Mouse (Mus musculus): ENCODE measurements around the gene Cmtm6.

The Cmtm6 gene

DNA sequence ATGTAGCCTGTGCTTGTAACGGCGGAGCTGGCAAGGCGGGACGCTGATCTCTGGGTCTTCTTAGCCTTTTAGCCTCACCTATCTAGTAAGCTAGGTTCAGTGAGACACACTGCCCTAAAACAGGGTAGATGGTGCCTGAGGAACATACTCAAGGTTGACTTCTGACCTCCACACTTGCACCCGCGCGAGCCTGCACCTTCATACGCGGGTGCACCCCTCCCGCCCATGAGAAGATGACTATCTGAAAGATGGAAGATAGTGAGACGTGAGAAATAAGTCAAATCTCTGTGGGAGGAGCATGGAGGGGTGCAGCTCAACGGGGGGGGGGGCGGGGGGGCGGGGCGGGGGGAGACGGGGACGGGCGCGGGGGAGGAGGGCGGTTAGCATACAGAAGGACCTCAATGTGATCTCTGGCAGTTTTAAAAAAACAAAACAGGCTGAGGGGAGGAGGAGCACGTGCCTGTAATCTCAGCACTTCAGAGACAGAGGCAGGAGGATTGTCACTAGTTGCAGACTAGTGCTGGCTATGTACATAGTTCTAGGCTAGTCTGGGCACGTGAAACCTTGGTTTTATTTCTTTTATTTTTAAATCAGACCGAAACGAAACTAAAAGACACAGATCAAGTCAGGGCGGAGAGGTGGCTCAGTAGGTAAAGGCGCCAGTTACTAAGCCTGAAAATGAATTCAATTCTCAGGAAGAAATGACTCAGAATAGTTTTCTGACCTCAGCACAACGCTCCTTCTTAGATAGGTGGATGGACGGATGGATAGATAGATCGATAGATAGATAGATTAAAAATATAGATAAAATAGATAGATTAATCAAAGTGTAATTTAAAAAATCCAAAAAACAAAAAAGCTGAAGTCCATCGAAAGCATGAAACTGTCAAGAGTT lies 758 bp upstream of the Cmtm6 start:
- no peak for DNase-seq

GRCm38 (mm10) chr9:114731871-114732682 lies 1.2 kb downstream of the Cmtm6 start:
- DNase-seq: no peak

GRCm38 (mm10) chr9:114733238-114733637 lies 2.3 kb downstream of the Cmtm6 start:
- no peak for DNase-seq

GRCm38 (mm10) chr9:114736442-114736841 lies 5.5 kb downstream of the Cmtm6 start:
- no peak for DNase-seq

DNA sequence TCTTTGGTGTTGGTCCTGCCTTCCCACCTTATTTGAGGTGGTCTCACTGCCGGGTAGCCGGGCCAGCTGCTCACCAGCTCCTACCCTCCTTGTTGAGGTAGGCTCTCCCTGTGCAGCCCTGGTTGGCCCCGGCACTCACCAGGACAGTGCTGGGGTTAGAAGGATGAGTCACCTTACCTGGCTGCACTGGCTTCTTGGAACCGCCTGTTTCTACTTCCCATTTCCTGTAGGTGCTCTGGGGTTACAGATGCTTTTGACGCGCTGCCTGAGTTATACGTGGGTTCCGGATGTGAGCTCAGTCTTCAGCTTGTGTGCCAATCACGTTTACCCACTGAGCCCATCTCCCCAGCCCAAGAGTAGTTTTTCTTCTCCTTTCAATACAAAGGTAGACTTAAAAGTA lies 9.4 kb downstream of the Cmtm6 start:
- DNase-seq: no peak

DNA sequence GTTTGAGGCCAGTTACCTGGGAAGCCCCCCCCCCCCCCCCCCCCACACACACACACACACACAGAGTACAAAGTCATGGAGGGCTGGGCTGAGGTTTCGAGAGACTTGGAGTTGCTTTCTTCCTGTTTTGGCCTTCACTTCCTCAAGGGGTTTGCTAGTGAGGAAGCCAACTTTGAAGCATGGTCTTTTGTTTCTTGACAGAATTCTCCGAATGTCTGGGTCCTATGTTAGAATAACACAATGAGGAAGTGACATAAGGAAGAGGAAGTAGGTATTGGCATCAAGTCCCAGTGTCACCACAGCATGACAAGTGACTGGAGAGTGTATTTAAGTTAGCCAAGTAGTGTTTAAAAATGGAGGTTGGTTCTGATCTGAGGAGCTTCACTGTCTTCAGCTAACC lies 11.8 kb downstream of the Cmtm6 start:
- no peak for DNase-seq

- no peak for DNase-seq
These were observed 14.2 kb downstream of the Cmtm6 start for GRCm38 (mm10) chr9:114745163-114745562.

DNA sequence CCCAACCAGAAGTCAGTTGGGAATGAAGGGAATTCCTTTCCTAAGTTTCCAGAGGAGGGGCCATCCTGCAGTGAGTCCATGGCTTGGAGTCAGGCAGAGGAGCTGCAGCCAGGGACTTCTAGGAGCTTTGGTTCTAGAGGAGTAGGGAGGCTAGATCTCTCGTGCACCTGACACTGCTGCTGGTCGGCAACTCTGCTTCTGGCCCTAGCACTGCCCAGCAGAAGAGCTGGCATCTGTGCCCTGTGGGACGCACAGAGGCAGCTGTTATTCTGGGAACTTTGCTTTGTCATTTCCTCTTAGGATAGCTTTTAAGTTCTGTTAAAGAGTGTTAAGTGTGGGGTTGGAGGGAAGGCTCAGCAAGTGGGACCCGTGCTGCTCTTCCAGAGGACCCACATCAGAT lies 14.7 kb downstream of the Cmtm6 start:
- DNase-seq: no peak

DNA sequence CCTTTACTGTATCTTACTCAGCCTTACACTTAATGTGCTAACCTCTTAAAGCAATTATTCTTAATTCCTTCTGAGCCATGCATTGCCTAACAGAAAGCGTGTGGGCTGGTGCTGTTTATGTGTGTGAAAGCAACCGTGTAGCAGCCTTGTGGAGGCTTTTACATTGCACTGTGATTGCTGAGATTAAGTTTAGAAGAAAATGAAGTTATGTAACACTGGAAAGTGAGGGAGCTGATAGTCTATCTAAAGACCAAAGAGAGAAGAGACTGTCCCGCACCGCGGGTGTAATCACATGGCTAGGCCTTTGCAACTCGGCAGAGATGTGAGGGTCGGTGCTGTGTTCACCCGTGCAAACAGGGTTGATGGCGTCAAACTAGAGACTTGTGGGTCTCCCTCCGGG lies 16.1 kb downstream of the Cmtm6 start:
- DNase-seq: no peak

DNA sequence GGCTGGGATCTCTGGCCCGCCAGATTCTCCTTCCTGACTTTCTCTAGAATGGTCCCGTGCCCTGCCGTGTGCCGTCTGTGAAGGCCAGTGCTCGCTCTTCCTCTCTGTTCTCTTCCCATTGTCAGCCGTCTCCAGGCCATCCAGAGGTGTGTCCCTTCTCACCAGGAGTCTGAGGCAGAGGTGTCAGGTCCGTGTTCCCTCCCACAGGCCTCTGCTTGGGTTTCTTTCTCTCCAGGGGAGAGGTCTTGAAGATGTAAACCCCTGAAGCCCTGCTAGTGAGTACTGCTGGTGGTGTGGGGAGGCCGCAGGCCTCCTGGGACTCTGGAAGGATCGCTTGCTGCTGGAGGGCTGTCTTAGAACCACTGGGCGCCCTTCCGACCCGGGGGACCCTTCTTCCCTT lies 16.6 kb downstream of the Cmtm6 start:
- no peak for DNase-seq

GRCm38 (mm10) chr9:114751582-114751981 lies 20.7 kb downstream of the Cmtm6 start:
- no peak for DNase-seq

DNA sequence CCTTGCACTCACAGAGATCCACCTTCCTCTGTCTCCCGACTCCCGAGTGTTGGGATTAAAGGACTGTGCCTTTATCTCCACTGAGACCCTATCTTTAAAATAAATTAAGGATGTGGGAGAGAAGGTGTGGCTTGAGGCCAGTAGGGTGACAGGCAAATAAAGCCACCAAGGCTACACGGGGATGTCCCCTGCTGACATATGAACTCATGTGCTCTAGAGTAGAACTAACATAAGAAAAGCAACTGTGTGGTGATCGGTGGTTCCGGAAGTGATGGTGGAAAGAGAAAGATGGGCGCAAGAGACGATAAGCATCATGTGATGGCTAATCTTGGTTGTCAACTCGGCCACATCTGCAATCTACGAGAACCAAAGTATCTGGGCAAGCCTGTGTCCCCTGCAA lies 21.4 kb downstream of the Cmtm6 start:
- DNase-seq: no peak

- DNase-seq: peak; percentile 85
These were observed 22.1 kb downstream of the Cmtm6 start for GRCm38 (mm10) chr9:114752863-114753484.

DNA sequence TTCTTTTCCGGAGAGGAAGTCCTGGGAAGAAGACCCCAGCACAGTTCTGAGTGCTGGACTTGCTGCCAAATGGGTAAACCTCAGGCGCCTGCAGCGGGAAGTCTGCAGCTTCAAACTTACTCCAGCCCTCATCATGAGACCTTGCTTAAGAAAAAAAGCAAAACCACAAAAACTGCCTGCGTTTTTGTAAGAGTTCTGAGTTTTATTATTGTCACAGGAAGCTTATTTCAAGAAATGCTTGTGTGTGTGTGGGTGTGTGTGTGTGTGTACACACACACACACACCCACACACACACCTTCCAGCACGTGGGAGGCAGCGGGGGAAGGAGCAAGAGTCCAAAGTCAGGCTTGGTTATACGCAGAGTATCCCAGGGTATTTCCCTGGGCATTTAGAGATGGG lies 27.4 kb downstream of the Cmtm6 start:
- no peak for DNase-seq

DNA sequence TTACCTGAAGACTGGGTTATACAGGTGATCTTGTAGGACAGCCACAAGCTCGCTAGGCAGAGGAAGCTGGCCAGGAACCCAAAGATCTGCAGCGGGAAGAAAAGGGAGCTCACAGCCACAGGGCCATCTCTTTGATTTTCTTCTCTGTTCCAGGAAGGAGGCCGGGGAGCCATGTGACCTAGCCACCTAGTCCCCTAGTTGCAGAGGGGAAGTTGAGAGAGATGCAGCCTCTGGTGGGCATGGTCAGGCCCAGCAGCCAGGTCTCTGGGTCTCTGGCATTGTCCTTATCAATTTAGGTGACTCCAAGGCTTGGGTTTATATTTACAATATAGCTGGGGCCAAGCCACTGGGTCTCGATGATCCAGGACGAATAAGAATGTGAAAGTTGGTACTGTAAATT lies 27.9 kb downstream of the Cmtm6 start:
- DNase-seq: no peak

- no peak for DNase-seq
These were observed 29.0 kb downstream of the Cmtm6 start for GRCm38 (mm10) chr9:114759886-114760285.

GRCm38 (mm10) chr9:114760353-114760752 lies 29.4 kb downstream of the Cmtm6 start:
- no peak for DNase-seq

GRCm38 (mm10) chr9:114761848-114762247 lies 30.9 kb downstream of the Cmtm6 start:
- DNase-seq: no peak

- DNase-seq: no peak
These were observed 32.4 kb downstream of the Cmtm6 start for GRCm38 (mm10) chr9:114763341-114763740.

DNA sequence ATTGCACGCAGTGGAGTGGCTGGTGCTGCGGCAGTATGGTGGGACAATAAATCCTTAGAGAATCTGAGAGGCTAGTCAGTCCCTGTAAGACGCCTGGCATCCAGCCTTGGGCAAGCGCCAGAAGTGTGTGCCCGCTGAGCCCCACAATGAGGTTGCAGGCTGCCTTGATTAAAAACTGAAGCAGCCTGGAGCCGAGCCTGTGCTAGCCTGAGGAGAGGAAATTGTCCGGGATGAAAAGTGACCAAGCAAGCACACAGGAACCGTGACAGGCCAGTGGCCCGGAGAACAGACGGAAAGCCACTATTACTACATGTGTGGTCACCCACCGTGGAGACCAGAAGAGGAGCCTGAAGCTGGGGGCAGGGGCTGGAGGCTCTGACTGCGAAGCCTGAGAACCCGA lies 36.1 kb downstream of the Cmtm6 start:
- peak; percentile 61 for DNase-seq

- no peak for DNase-seq
These were observed 36.6 kb downstream of the Cmtm6 start for GRCm38 (mm10) chr9:114767507-114767906.

DNA sequence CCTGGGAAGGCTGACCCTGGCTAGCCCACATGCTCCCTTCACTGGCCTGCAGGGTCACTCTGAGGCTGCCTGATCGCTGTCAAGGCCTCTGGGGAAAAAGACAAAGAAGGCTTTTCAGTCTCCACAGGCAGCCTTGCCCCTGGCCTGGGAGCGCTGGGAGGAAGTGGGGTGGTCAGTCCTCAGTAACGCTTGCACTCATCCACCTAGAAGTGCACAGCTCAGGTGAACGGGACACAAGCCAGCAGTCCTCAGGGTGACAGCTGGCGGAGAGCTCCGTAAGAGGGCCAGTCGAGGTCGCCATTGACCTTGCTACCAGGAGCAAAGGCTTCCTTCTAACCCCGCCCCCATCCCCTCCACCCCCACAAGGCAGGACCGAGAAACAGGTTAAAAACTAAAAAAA lies 37.1 kb downstream of the Cmtm6 start:
- DNase-seq: no peak

DNA sequence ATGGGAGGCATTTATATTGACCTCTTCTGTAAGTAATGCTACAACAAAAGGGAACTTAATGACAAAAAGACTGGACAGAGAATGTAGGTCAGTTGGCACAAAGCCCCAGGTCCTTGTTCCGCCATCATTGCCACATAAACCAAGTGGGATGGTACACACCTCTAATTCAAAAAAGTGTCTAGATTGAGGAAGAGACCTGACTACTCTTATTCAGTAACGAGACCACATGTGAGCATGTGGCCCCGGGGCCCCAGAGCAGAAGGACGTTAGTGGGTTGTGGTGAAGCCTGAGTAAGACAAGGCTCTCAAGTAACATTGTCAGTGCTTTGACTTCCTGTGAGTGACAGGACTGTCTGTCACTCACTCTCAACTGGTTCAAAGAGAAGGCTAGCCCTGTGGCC lies 39.3 kb downstream of the Cmtm6 start:
- no peak for DNase-seq

DNA sequence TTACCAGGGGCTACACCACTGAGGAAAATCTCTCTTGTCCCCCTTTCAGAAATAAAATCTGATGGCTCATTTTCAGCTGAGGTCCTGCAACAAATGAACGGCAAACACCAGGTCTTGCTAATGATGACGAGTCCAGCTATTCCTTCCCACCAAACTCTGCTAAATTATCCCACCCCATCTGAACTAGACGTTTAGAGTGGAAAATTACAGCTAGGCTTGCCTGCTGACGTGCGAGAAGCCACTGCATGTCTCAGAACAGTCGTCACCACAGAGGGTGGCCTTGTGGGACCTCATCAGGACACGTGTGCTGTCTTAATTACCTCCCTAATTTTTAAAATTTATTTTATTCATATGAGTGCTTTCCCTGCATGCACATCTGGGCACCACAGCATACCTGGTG lies 40.6 kb downstream of the Cmtm6 start:
- DNase-seq: no peak
